Mouse (Mus musculus): ENCODE measurements around the gene Cntnap1. TPM values are rescaled to one million over a fixed set of nuclear protein-coding genes. Genes with fewer than 3 reads are reported as not detected.

The Cntnap1 gene
- polyA plus RNA-seq, 1 experiment from 2014 or later = 1.0 TPM

DNA sequence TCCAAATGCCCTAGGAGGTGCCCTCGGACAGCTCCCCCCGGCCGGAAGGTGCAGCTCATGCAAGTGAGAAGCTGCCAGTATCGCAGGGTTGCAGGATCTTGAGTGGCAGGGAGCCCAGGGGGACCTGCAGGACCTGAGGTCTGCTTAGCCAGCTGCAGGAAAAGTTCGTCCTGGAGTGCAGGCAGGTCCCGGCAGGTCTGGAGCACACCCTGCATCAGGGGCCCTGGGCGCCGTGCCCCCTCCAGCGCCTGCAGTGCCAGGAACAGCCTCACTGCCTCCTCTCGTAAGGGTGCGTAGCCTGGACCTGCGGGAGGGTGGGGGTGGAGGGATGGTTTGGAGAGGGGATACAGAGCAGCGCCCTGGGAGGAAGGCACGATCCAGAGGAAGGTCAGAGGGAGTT is 4.0 kb upstream of the Cntnap1 start:
- H3K36me3 ChIP-seq (ENCODE audit: insufficient read depth) = peaks cover 68% of the 10 kb centered on the region
- WGBS = 74% methylated on average over 14 of the region's 14 CpGs
- no peak overlapping the region for H3K27ac ChIP-seq (ENCODE audit: low read depth)
- DNase-seq = no peak
- H3K4me3 ChIP-seq (ENCODE audit: low read depth, low read length) = no peak overlapping the region
- no peak for TF ChIP-seq CTCF (IDR thresholded peaks at IDR 0.05; ENCODE audit: low read depth)
- peaks cover 50% of the 10 kb centered on the region for H3K27me3 ChIP-seq (ENCODE audit: insufficient read depth, low read length)
- H3K9ac ChIP-seq = no peak overlapping the region
- H3K9me3 ChIP-seq (ENCODE audit: low read depth, low read length) = no peaks in the 10 kb centered on the region
- no peak overlapping the region for H3K4me2 ChIP-seq
- H3K4me1 ChIP-seq (ENCODE audit: insufficient read depth) = peaks cover 5% of the 10 kb centered on the region; the same call in 1 of the 2 replicates
- ATAC-seq (ENCODE audit: insufficient read depth) = no peak

GRCm38 (mm10) chr11:101167211-101167962 is 2.9 kb upstream of the Cntnap1 start:
- ATAC-seq (ENCODE audit: insufficient read depth) (no peak), DNase-seq (no peak)
- Histone ChIP-seq H3K4me1 (ENCODE audit: insufficient read depth) (peaks cover 5% of the 10 kb centered on the region; the same call in 1 of the 2 replicates), H3K27me3 (ENCODE audit: insufficient read depth, low read length) (peaks cover 50% of the 10 kb centered on the region), H3K9ac (no peak overlapping the region), H3K4me3 (ENCODE audit: low read depth, low read length) (no peak overlapping the region), H3K27ac (ENCODE audit: low read depth) (no peak overlapping the region), H3K9me3 (ENCODE audit: low read depth, low read length) (no peaks in the 10 kb centered on the region), H3K36me3 (ENCODE audit: insufficient read depth) (peaks cover 58% of the 10 kb centered on the region), H3K4me2 (no peak overlapping the region; the same call in 1 of the 2 replicates)
- WGBS = 74% methylated on average over 19 of the region's 19 CpGs
- no peak for TF ChIP-seq CTCF (IDR thresholded peaks at IDR 0.05; ENCODE audit: low read depth)

- Histone ChIP-seq H3K27me3 (ENCODE audit: insufficient read depth, low read length) (peaks cover 50% of the 10 kb centered on the region), H3K27ac (ENCODE audit: low read depth) (no peak overlapping the region), H3K9me3 (ENCODE audit: low read depth, low read length) (no peaks in the 10 kb centered on the region), H3K4me1 (ENCODE audit: insufficient read depth) (peaks cover 8% of the 10 kb centered on the region), H3K36me3 (ENCODE audit: insufficient read depth) (peaks cover 53% of the 10 kb centered on the region), H3K4me2 (no peak overlapping the region; the same call in 1 of the 2 replicates), H3K4me3 (ENCODE audit: low read depth, low read length) (no peak overlapping the region), H3K9ac (no peak overlapping the region)
- DNase-seq (no peak), ATAC-seq (ENCODE audit: insufficient read depth) (no peak)
- WGBS = 75% methylated on average over 8 of the region's 8 CpGs
- TF ChIP-seq CTCF (IDR thresholded peaks at IDR 0.05; ENCODE audit: low read depth) = no peak
Observed at GRCm38 (mm10) chr11:101167963-101168300, 2.4 kb upstream of the Cntnap1 start.

DNA sequence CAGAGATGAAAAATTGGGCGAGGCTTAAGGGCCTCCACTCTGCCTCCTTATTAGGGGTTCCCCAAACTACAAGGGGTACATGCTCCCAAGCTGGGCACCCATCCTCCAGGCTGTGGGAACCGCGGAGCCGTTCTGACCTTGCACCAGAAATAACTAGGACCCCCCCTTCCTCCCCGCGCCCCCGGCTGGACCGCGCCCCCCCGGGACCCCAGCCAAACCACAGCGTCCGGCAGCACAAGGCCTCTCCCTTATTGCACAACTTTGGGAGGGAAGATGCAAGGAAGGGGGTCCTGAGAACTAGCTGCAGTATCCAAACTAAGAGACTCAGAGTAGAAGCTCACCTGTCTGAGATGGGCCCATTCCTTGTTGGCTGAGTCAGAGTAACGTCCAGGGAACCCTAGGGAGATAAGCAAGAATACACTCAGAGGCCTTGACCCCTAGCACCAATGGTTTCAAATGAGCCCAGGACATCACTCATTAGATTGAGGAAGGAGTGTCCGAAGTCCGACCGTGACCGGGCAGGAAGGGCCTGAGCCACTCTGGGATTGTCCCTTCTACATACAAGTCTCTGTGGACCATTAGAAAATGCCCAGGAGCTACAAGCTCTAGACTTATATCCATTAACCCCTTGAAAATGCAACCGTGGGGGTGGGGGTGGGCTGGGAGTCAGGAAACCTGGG is 1.9 kb upstream of the Cntnap1 start:
- H3K27ac ChIP-seq (ENCODE audit: low read depth) = no peak overlapping the region
- ATAC-seq (ENCODE audit: insufficient read depth) (no peak), DNase-seq (no peak)
- TF ChIP-seq CTCF (IDR thresholded peaks at IDR 0.05; ENCODE audit: low read depth) = no peak
- H3K9ac ChIP-seq = no peak overlapping the region
- H3K4me2 ChIP-seq = peak overlapping the region; percentile 96
- peaks cover 49% of the 10 kb centered on the region for H3K27me3 ChIP-seq (ENCODE audit: insufficient read depth, low read length)
- H3K9me3 ChIP-seq (ENCODE audit: low read depth, low read length) = no peaks in the 10 kb centered on the region
- peak overlapping the region; percentile 65 for H3K4me3 ChIP-seq (ENCODE audit: low read depth, low read length)
- H3K36me3 ChIP-seq (ENCODE audit: insufficient read depth) = peaks cover 48% of the 10 kb centered on the region
- WGBS = 71% methylated on average over 18 of the region's 18 CpGs
- H3K4me1 ChIP-seq (ENCODE audit: insufficient read depth) = peaks cover 13% of the 10 kb centered on the region

- Histone ChIP-seq H3K4me3 (ENCODE audit: low read depth, low read length) (peak overlapping the region; percentile 65), H3K27me3 (ENCODE audit: insufficient read depth, low read length) (peaks cover 46% of the 10 kb centered on the region), H3K9ac (peak overlapping the region; percentile 71), H3K4me2 (peak overlapping the region; percentile 96), H3K27ac (ENCODE audit: low read depth) (no peak overlapping the region), H3K9me3 (ENCODE audit: low read depth, low read length) (no peaks in the 10 kb centered on the region), H3K36me3 (ENCODE audit: insufficient read depth) (peaks cover 37% of the 10 kb centered on the region), H3K4me1 (ENCODE audit: insufficient read depth) (peaks cover 21% of the 10 kb centered on the region)
- DNase-seq (no peak), ATAC-seq (ENCODE audit: insufficient read depth) (no peak)
- no peak for TF ChIP-seq CTCF (IDR thresholded peaks at IDR 0.05; ENCODE audit: low read depth)
- 17% methylated on average over 17 of the region's 17 CpGs for WGBS
Observed at GRCm38 (mm10) chr11:101169301-101170107, 819 bp upstream of the Cntnap1 start.

GRCm38 (mm10) chr11:101170811-101171610 is 688 bp downstream of the Cntnap1 start, which contains the start of gene Plekhh3:
Gene Plekhh3 (minus strand): TSS chr11:101171351.
- no peaks in the 10 kb centered on the region for H3K9me3 ChIP-seq (ENCODE audit: low read depth, low read length)
- H3K9ac ChIP-seq = peak within 1 kb of the TSS; percentile 71
- peak; percentile 39; the same call in 1 of the 2 replicates for TF ChIP-seq CTCF (IDR thresholded peaks at IDR 0.05; ENCODE audit: low read depth)
- H3K27me3 ChIP-seq (ENCODE audit: insufficient read depth, low read length) = peaks cover 46% of the 10 kb centered on the region
- H3K4me3 ChIP-seq (ENCODE audit: low read depth, low read length) = peak within 1 kb of the TSS; percentile 65
- peak; percentile 98 for DNase-seq
- H3K36me3 ChIP-seq (ENCODE audit: insufficient read depth) = peaks cover 23% of the 10 kb centered on the region
- peaks cover 21% of the 10 kb centered on the region for H3K4me1 ChIP-seq (ENCODE audit: insufficient read depth)
- peak; percentile 93 for ATAC-seq (ENCODE audit: insufficient read depth)
- WGBS = under 1% methylated on average over 49 of the region's 50 CpGs
- H3K27ac ChIP-seq (ENCODE audit: low read depth) = peak within 1 kb of the TSS; percentile 90
- H3K4me2 ChIP-seq = peak within 1 kb of the TSS; percentile 96

Data from lung, embryonic 14.5 days (tissue).